Mouse (Mus musculus): ENCODE measurements around the gene Irx2. TPM values are rescaled to one million over a fixed set of nuclear protein-coding genes. Genes with fewer than 3 reads are reported as not detected.

Irx2 gene
- total RNA-seq, 2 experiments from 2014 or later = not detected

DNA sequence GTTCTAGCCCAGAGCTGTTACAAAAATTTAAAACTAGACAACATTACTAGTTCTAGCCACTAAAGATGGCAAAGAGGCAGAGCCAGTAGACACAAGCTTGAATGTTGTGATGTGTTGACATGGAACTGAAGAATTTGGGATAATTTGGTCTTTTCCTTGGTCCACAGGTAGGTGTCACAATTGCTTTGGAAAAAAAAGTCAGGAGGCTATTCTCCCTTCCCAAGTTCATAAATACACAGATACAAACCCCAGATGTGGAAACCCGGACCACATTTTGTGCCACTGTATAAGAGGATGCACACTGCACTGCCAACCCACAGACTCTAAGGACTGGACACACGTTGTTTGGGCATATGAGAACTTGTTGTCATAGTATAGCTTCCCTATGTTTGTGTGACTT, 4.5 kb downstream of the Irx2 start:
- no peak for ATAC-seq (replicated peaks; ENCODE audit: low FRiP score, low TSS enrichment, poor library complexity, severe bottlenecking)

DNA sequence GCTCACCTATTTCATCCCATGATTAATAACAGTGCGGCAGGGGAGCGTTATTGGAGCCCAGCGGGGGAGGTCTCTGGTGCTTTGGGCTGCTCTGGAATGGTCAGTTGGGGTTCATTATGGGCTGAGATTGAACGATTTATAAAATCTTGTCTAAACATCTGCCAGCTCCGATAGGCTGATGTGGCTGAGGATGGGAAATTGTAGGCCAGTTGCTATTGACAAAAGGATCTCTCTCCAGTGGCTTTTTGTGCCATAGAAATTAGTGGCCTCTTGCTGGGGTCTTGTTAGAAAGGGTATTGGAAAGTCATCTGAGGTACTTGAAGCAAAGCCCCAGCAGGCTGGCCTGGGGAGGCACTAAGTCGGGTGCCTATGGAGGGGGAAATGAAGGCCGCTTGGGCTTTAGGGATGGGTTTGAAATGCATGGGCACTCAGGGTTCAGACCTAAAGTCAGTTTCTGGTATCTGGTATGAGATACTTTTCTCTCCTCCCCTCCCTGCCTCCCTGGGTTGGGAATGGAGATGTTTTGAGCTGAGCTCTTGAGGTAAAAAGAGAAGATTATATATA, 6.2 kb downstream of the Irx2 start:
- no peak for ATAC-seq (replicated peaks; ENCODE audit: low FRiP score, low TSS enrichment, poor library complexity, severe bottlenecking)

DNA sequence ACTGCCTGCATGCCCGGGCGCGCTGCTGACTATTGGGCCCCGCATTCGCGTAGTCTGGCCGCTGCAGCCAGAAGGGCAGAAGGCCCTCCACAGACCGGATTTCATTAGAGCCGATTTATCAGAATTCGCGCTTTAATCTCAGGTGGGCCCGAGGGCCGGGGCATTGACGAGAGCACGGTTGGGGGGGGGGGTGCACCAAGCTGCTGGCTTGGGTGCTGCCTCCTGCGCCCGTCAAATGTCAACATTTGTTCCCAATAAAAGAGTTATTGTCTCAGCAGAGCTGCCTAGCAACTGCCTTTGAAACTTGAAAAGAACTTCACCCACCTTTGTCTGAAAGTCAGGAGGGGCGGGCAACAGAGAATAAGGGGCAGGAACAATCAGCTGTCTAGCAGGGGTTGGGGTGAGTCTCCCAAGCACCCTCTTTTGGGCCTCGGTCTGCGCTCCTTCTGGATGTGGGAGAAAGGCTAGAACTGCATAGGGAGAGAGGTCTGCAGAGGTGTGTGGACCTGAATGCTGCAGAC, 7.8 kb downstream of the Irx2 start:
- no peak for ATAC-seq (replicated peaks; ENCODE audit: low FRiP score, low TSS enrichment, poor library complexity, severe bottlenecking)

DNA sequence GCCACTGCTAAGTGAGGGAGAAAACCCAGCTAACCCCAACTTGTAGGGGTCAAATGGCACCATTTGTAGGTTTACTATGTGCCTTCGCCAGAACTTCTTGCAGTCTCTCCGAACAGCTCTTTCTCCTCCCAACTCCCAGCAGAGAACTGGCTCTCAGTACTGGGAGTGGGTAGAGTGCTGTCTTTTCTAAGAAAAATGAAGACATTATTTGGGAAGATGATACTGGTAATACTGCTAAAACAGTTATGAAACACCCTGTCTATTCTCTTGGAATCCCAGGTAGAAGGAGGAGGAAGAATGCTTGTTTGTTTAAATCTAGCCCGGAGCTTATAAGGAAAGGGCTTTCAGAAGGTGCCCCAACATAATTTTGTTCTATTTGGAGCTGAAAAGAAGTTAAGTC, 8.9 kb downstream of the Irx2 start:
- no peak for ATAC-seq (replicated peaks; ENCODE audit: low FRiP score, low TSS enrichment, poor library complexity, severe bottlenecking)

DNA sequence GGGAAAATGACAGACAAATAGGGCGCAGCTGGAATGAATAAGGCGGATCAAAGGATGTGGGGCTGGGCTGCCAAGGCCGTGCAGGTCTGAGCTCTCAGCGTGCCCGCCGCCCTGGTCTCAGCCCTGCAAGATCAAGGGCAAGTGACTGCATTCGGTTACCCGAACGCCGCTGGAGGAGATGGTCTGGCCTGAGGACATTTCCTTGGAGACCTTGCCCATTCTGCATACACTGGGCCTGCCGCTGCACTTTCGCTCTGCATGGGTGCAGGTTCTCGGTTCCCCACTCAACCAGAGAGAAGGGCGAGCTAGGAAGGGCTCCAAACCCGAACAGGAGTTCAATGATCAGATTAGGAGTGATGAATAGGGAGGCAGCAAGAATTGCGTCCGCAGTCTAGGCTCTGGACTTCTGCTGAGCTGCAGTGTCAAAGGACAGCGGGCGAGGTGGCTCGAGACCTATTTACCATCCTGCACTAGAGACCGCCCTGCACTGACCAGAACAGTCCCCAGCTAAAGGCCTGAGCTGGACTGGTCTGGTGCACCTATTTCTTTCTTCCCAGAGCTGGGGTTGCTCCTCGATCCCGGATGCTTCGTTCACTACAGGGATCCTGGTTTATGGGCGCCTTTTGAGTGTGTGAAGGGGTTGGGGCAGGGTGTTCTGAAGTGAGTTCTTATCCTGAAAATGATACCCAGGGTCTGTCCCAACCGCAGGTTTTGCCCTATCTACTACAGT, 9.9 kb downstream of the Irx2 start:
- ATAC-seq (replicated peaks; ENCODE audit: low FRiP score, low TSS enrichment, poor library complexity, severe bottlenecking) = no peak

DNA sequence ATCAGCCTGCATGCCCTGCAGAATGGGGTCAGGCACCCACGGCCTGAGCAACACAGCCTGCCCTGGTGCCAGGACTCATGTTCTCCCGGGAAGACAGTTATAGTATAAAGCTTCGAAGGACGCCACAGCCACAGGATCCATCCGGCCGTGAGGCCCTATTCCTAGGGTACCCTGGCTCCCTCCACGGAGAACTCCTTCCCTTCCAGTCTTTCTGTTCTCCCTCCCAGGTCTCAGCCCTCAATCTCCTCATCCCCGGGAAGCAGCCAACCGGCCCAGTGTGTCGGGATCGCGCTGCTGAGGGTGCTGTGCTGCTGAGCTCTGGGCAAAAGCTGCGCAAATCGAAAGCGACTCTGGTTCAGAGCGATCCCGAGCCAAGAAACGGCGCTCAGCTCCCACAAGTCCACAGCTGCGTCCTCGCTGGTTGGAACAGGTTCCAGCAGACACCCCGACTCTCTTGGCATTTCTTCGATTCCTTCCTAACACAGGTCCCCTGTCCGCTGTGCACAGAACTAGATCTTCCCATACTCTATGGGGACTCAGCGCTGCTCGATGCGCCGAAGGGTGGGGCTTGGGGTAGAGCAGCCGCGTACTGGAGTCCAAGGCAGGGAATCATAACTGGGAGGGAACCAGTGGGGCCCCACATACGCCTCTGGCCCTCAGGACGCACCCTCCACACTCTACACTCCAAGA, 11.0 kb downstream of the Irx2 start:
- ATAC-seq (replicated peaks; ENCODE audit: low FRiP score, low TSS enrichment, poor library complexity, severe bottlenecking) = no peak

DNA sequence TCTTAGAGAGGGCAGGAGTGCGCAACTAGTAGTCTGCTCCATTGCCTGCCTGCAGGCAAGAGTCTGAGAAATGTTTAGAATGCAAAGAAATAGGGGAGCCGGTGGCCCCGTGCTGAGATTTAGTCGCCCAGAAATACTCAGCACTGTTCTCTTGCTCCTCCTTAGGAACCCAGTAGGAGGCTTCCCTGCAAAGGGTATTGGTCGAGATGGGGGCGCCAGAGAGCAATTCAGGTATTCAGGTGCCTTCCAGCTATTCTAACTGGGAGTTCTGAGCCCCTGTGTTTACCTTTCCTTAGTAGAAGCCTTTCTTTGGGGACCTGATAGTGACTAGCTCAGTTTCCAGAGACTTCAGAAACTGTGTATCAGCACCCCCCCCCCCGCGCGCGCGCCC, 11.5 kb downstream of the Irx2 start:
- no peak for ATAC-seq (replicated peaks; ENCODE audit: low FRiP score, low TSS enrichment, poor library complexity, severe bottlenecking)

DNA sequence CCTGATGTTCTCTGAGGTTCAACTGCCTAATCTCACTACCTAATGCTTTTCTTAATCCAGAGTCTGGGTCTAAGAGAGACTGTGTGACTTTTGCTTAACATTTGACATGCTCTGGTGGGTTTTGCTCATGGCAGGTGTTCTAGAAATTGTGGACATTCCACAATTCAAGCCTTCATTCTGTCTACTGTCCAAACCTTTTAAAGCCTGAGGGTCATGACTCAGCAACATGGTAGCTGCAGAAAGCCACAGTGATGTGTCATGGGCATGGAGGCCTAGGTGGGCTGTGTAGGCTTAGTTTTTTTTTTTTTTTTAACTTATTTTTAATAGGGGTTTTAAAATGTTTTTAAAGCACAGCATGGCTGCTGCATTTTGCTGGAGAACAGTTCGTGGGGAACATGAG, 27.8 kb downstream of the Irx2 start:
- no peak for ATAC-seq (replicated peaks; ENCODE audit: low FRiP score, low TSS enrichment, poor library complexity, severe bottlenecking)

DNA sequence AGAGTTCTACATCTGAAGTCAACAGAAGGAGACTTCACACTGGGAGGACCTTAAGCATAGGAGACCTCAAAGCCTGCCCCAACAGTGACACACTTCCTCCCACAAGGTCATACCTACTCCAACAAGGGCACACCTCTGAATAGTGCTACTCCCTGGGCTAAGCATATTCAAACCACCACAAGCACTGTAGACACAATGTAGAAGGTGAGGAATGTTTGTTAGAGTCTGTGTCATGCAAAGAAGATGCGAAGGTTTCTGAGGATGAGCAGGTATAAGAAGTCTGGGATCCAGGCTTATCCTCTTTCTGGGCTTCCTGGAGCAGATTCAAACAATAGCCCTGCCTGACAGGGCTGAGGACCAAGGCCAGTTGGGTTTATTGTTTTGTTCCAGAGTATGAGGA, 47.2 kb downstream of the Irx2 start:
- no peak for ATAC-seq (replicated peaks; ENCODE audit: low FRiP score, low TSS enrichment, poor library complexity, severe bottlenecking)

All from megakaryocyte-erythroid progenitor cell, adult 5-6 weeks (primary cell).